Mouse (Mus musculus): ENCODE results near the gene Dbndd2.

DNA sequence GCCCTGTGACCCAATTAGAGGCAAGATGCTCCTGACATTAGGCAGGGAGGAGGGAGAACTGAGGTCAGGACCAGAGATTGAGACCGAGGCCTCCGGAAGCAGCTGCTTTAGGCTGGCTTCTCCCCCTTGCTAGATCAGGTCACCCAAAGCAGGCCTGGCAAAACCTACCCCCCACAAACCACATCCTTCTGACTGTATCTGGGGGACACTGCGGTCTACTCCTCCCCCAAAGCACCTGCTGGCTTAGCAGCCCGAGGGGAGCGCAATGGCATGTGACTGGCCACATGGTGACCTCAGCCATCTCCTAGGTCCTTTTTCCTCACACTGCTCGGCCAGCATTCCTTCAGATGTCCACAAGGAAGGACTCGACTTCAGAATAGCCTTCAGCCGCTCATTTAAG lies 44.8 kb upstream of the Dbndd2 start:
- TF ChIP-seq CTCF (IDR thresholded peaks at IDR 0.05 in 2 of 3, conservative IDR thresholded peaks at IDR 0.05 in 1 of 3; ENCODE audit: control insufficient read depth in 1 of 3, insufficient read depth in 1 of 3, low read depth in 2 of 3, low read length in 3 of 3, poor library complexity in 1 of 3, severe bottlenecking in 1 of 3) (no peak), TAL1 (IDR thresholded peaks at IDR 0.05; ENCODE audit: low read length) (no peak), TCF12 (IDR thresholded peaks at IDR 0.05; ENCODE audit: low read depth, low read length) (no peak), POLR2A (IDR thresholded peaks at IDR 0.05; ENCODE audit: control insufficient read depth in 1 of 2, insufficient read depth in 1 of 2, low read depth in 1 of 2, low read length in 2 of 2, poor library complexity in 1 of 2) (no peak), USF2 (IDR thresholded peaks at IDR 0.05; ENCODE audit: borderline replicate concordance in 1 of 2, insufficient read depth in 1 of 2, low read depth in 1 of 2, low read length in 2 of 2) (no peak), KAT2A (conservative IDR thresholded peaks at IDR 0.05; ENCODE audit: low read depth, low read length) (no peak), EP300 (IDR thresholded peaks at IDR 0.05; ENCODE audit: low read depth in 1 of 2, low read length in 2 of 2) (no peak), GABPA (IDR thresholded peaks at IDR 0.05; ENCODE audit: low read depth, low read length) (no peak), CHD2 (IDR thresholded peaks at IDR 0.05; ENCODE audit: low read length) (no peak), UBTF (IDR thresholded peaks at IDR 0.05; ENCODE audit: borderline replicate concordance, insufficient read depth, low read depth, low read length) (no peak), TBP (IDR thresholded peaks at IDR 0.05; ENCODE audit: low read depth, low read length) (no peak), ETS1 (IDR thresholded peaks at IDR 0.05; ENCODE audit: low read depth, low read length) (no peak), ZMIZ1 (IDR thresholded peaks at IDR 0.05; ENCODE audit: low read depth, low read length) (no peak), RCOR1 (IDR thresholded peaks at IDR 0.05; ENCODE audit: low read depth, low read length) (no peak)
